Mouse (Mus musculus): ENCODE results near the gene Sccpdh. TPM values are rescaled to one million over a fixed set of nuclear protein-coding genes. Genes with fewer than 3 reads are reported as not detected.
"Not testable (repeated sequence)": the region's sequence is repeated elsewhere in the genome, so short reads cannot be mapped to it uniquely, and the experiment has no call there.

Sccpdh gene
- polyA plus RNA-seq, 2 experiments = 47.6 to 79.6 TPM

- Histone ChIP-seq H3K27me3 (ENCODE audit: control insufficient read depth, insufficient read depth, low read length) (no peaks in the 10 kb centered on the region), H3K27ac (replicated peaks; ENCODE audit: low read depth, low read length) (no peak overlapping the region), H3K4me3 (replicated peaks; ENCODE audit: low read length) (no peak overlapping the region), H3K4me2 (replicated peaks; ENCODE audit: low read depth, low read length, severe bottlenecking) (no peak overlapping the region), H3K36me3 (ENCODE audit: control insufficient read depth, insufficient read depth, low read length) (peaks cover 70% of the 10 kb centered on the region), H3K9ac (ENCODE audit: low read depth, low read length, severe bottlenecking) (no peak overlapping the region), H3K9me3 (ENCODE audit: control insufficient read depth, low read length) (no peaks in the 10 kb centered on the region), H3K4me1 (ENCODE audit: control insufficient read depth, insufficient read depth, low read length) (no peaks in the 10 kb centered on the region)
- DNase-seq (ENCODE audit: low spot score) = no peak
- no peak for TF ChIP-seq POLR2A (IDR thresholded peaks at IDR 0.05; ENCODE audit: borderline replicate concordance, extremely low read depth, insufficient read depth, insufficient read length)
- 93% methylated on average over 4 of the region's 4 CpGs for WGBS
- ATAC-seq (ENCODE audit: low FRiP score, low read depth) = no peak
These were observed 11.3 kb downstream of the Sccpdh start for GRCm38 (mm10) chr1:179679326-179679725.

DNA sequence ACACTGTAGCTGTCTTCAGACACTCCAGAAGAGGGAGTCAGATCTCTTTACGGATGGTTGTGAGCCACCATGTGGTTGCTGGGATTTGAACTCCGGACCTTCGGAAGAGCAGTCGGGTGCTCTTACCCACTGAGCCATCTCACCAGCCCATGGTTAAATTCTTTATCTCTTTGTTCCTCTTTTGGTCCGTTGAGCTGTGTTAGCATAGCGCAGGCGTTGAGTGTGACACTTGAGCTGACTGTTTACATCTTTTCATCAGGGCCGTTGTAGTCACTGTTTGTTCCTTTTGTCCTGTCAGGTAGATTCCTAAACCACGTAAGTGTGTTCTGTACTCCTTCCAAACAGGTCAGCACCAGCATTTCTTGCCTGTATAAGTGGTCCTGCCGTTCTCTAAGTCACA lies 14.7 kb downstream of the Sccpdh start:
- peaks cover 73% of the 10 kb centered on the region for H3K36me3 ChIP-seq (ENCODE audit: control insufficient read depth, insufficient read depth, low read length)
- 88% methylated on average over 9 of the region's 10 CpGs for WGBS

DNA sequence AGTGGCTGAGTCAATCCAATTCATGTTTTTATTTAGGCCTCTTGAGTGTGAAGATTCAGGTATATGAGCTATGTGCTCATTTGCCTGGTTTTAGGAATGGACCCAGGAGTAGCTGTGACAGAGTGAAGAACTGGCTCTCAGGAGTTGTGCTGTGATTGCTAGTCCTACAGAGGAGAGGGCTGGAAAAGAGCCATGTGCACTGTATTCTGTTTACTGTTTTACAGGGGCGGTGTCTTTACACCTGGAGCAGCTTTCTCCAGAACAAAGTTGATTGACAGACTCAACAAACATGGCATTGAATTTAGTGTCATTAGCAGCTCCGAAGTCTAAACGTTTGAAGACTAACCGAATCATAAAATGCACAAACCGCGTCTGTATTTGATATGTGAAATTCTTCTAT lies 18.3 kb downstream of the Sccpdh start:
- Histone ChIP-seq H3K9me3 (ENCODE audit: control insufficient read depth, low read length) (no peaks in the 10 kb centered on the region), H3K4me2 (replicated peaks; ENCODE audit: low read depth, low read length, severe bottlenecking) (no peak overlapping the region), H3K4me3 (replicated peaks; ENCODE audit: low read length) (no peak overlapping the region), H3K36me3 (ENCODE audit: control insufficient read depth, insufficient read depth, low read length) (peaks cover 59% of the 10 kb centered on the region), H3K27me3 (ENCODE audit: control insufficient read depth, insufficient read depth, low read length) (no peaks in the 10 kb centered on the region), H3K27ac (replicated peaks; ENCODE audit: low read depth, low read length) (no peak overlapping the region), H3K9ac (ENCODE audit: low read depth, low read length, severe bottlenecking) (no peak overlapping the region), H3K4me1 (ENCODE audit: control insufficient read depth, insufficient read depth, low read length) (no peaks in the 10 kb centered on the region)
- WGBS = 88% methylated on average over 6 of the region's 6 CpGs
- TF ChIP-seq POLR2A (IDR thresholded peaks at IDR 0.05; ENCODE audit: borderline replicate concordance, extremely low read depth, insufficient read depth, insufficient read length) = no peak
- DNase-seq (ENCODE audit: low spot score) (no peak), ATAC-seq (ENCODE audit: low FRiP score, low read depth) (no peak)

More for the DNA sequence above, 14.7 kb downstream of the Sccpdh start:
- H3K4me1 ChIP-seq (ENCODE audit: control insufficient read depth, insufficient read depth, low read length); H3K27me3 ChIP-seq (ENCODE audit: control insufficient read depth, insufficient read depth, low read length); H3K9ac ChIP-seq (ENCODE audit: low read depth, low read length, severe bottlenecking); ATAC-seq (ENCODE audit: low FRiP score, low read depth); H3K4me3 ChIP-seq (replicated peaks; ENCODE audit: low read length); H3K4me2 ChIP-seq (replicated peaks; ENCODE audit: low read depth, low read length, severe bottlenecking); H3K27ac ChIP-seq (replicated peaks; ENCODE audit: low read depth, low read length); H3K9me3 ChIP-seq (ENCODE audit: control insufficient read depth, low read length); DNase-seq (ENCODE audit: low spot score): not testable (repeated sequence)

GRCm38 (mm10) chr1:179686781-179687180 lies 18.8 kb downstream of the Sccpdh start:
- no peak for DNase-seq (ENCODE audit: low spot score)
- Histone ChIP-seq H3K27me3 (ENCODE audit: control insufficient read depth, insufficient read depth, low read length) (no peaks in the 10 kb centered on the region), H3K4me3 (replicated peaks; ENCODE audit: low read length) (no peak overlapping the region), H3K27ac (replicated peaks; ENCODE audit: low read depth, low read length) (no peak overlapping the region), H3K9ac (ENCODE audit: low read depth, low read length, severe bottlenecking) (no peak overlapping the region), H3K4me2 (replicated peaks; ENCODE audit: low read depth, low read length, severe bottlenecking) (no peak overlapping the region), H3K9me3 (ENCODE audit: control insufficient read depth, low read length) (no peaks in the 10 kb centered on the region), H3K4me1 (ENCODE audit: control insufficient read depth, insufficient read depth, low read length) (no peaks in the 10 kb centered on the region), H3K36me3 (ENCODE audit: control insufficient read depth, insufficient read depth, low read length) (peaks cover 56% of the 10 kb centered on the region)
- no peak for ATAC-seq (ENCODE audit: low FRiP score, low read depth)
- no peak for TF ChIP-seq POLR2A (IDR thresholded peaks at IDR 0.05; ENCODE audit: borderline replicate concordance, extremely low read depth, insufficient read depth, insufficient read length)
- 81% methylated on average over 5 of the region's 5 CpGs for WGBS

- Histone ChIP-seq H3K9me3 (ENCODE audit: control insufficient read depth, low read length) (no peaks in the 10 kb centered on the region), H3K4me3 (replicated peaks; ENCODE audit: low read length) (no peak overlapping the region), H3K4me1 (ENCODE audit: control insufficient read depth, insufficient read depth, low read length) (no peaks in the 10 kb centered on the region), H3K4me2 (replicated peaks; ENCODE audit: low read depth, low read length, severe bottlenecking) (no peak overlapping the region), H3K36me3 (ENCODE audit: control insufficient read depth, insufficient read depth, low read length) (peaks cover 51% of the 10 kb centered on the region), H3K9ac (ENCODE audit: low read depth, low read length, severe bottlenecking) (no peak overlapping the region), H3K27me3 (ENCODE audit: control insufficient read depth, insufficient read depth, low read length) (no peaks in the 10 kb centered on the region), H3K27ac (replicated peaks; ENCODE audit: low read depth, low read length) (no peak overlapping the region)
- no peak for TF ChIP-seq POLR2A (IDR thresholded peaks at IDR 0.05; ENCODE audit: borderline replicate concordance, extremely low read depth, insufficient read depth, insufficient read length)
- WGBS = 89% methylated on average over 1 of the region's 1 CpGs
- ATAC-seq (ENCODE audit: low FRiP score, low read depth) (no peak), DNase-seq (ENCODE audit: low spot score) (no peak)
These were observed 19.3 kb downstream of the Sccpdh start for GRCm38 (mm10) chr1:179687305-179687704.

DNA sequence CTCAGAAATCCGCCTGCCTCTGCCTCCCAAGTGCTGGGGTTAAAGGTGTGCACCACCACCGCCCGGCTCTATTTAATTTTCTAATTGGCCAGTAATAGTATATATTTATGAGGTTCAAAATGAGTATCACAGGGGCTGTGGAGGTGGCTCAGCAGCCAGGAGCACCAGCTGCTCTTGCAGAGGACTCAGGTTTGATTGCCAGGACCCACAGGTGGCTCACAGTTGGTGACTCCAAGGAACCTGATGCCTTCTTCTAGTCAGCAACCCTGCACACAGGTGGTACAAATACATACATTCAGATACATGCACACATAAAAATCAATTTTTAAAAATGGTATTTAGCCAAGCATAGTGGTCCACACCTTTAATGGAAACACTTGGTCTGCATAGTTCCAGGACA lies 20.0 kb downstream of the Sccpdh start:
- TF ChIP-seq POLR2A (IDR thresholded peaks at IDR 0.05; ENCODE audit: borderline replicate concordance, extremely low read depth, insufficient read depth, insufficient read length) = no peak
- H3K4me3 ChIP-seq (replicated peaks; ENCODE audit: low read length) = no peak overlapping the region
- H3K27ac ChIP-seq (replicated peaks; ENCODE audit: low read depth, low read length) = no peak overlapping the region
- H3K4me2 ChIP-seq (replicated peaks; ENCODE audit: low read depth, low read length, severe bottlenecking) = no peak overlapping the region
- H3K9me3 ChIP-seq (ENCODE audit: control insufficient read depth, low read length) = no peaks in the 10 kb centered on the region
- 92% methylated on average over 3 of the region's 3 CpGs for WGBS
- no peak overlapping the region for H3K9ac ChIP-seq (ENCODE audit: low read depth, low read length, severe bottlenecking)
- H3K4me1 ChIP-seq (ENCODE audit: control insufficient read depth, insufficient read depth, low read length) = no peaks in the 10 kb centered on the region
- no peak for ATAC-seq (ENCODE audit: low FRiP score, low read depth)
- no peaks in the 10 kb centered on the region for H3K27me3 ChIP-seq (ENCODE audit: control insufficient read depth, insufficient read depth, low read length)
- DNase-seq (ENCODE audit: low spot score) = no peak
- peaks cover 48% of the 10 kb centered on the region for H3K36me3 ChIP-seq (ENCODE audit: control insufficient read depth, insufficient read depth, low read length)

Data from limb, embryonic 14.5 days (tissue).